Mouse (Mus musculus) limb, embryonic 10.5 days (tissue): Measurements from ENCODE around the gene Arhgap15. TPM values are rescaled to one million over a fixed set of nuclear protein-coding genes. Genes with fewer than 3 reads are reported as not detected.

Source experiments
- DNase-seq: peaks from one replicate; pipeline ENCODE4 v3.0.0-alpha.2; 2017; ENCODE audit warnings: low spot score
- H3K27ac ChIP-seq: fragments of 300-500 bp; sonication (generic); 2 replicates; pipeline ENCODE4 v1.5.1; 2016; ENCODE audit warnings: mild to moderate bottlenecking
- H3K27me3 ChIP-seq: fragments of 300-500 bp; sonication (generic); 2 replicates; pipeline ENCODE4 v1.6.1; 2016; ENCODE audit warnings: low read depth, mild to moderate bottlenecking; ENCODE audit not compliant: poor library complexity, severe bottlenecking
- H3K36me3 ChIP-seq: fragments of 300-500 bp; sonication (generic); 2 replicates; pipeline ENCODE4 v1.6.1; 2016; ENCODE audit warnings: mild to moderate bottlenecking, moderate library complexity
- H3K4me1 ChIP-seq: fragments of 300-500 bp; sonication (generic); 2 replicates; pipeline ENCODE4 v1.6.1; 2016
- H3K4me3 ChIP-seq: fragments of 300-500 bp; sonication (generic); 2 replicates; pipeline ENCODE4 v1.5.1; 2016; ENCODE audit warnings: mild to moderate bottlenecking, moderate library complexity
- H3K9me3 ChIP-seq: fragments of 300-500 bp; sonication (generic); replicated peaks from 2 replicates; pipeline ENCODE4 v1.6.1; 2016; ENCODE audit warnings: mild to moderate bottlenecking
- WGBS: fragments of 180-500 bp; shearing (Covaris S2); methylation state at CpG from one replicate; pipeline ENCODE4 v1.1.7; 2016; 5-methylcytosine and 5-hydroxymethylcytosine counted together
- polyA plus RNA-seq: library from polyadenylated mRNA; unstranded; fragments of >200 nt; fragmentation: Nextera tagmentation; extraction: Ambion mirVana; gene quantifications from 2 replicates; pipeline ENCODE4 v1.2.1, GENCODE M21; 2016

Arhgap15 gene
- polyA plus RNA-seq, 1 experiment from 2014 or later: 0.23 TPM

DNA sequence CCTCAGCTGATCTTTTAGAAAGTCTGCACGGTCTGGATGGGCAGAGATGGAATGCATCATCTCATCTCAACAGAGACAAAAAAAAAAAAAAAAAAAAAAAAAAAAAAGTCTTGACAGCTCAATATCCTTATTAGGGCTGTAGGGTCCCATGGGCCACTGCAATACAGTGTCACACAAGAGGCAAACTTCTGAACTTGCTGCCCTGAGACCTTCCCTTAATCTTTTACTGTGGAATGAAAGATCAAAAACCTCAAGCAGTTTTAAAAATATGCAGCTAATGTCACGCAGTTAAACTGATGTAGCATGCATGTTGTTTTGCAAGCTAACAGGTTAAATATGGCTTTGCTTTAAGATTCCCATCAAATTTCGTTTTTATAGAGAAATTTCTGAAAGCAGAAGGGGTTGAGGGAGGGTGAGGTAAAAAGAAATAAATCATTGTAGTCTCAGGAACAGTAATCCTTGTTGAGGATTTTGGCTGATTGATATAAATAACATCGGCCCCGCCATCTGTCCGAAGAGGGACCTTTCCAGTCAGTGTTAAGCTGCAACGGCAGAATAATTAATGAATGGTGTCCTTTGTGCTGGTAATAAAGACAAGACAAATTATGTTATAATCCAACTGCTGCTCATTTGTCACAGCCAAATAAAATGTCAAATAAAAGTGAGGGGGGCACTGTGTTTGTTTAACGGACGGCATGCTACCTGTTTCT, 555.8 kb downstream of the Arhgap15 start:
- H3K4me1 ChIP-seq: peaks cover 13% of the 10 kb centered on the region
- 46% methylated on average over 9 of the region's 9 CpGs for WGBS
- DNase-seq: no peak
- H3K36me3 ChIP-seq: no peaks in the 10 kb centered on the region
- no peak overlapping the region for H3K4me3 ChIP-seq
- no peaks in the 10 kb centered on the region for H3K27me3 ChIP-seq
- H3K27ac ChIP-seq: no peak overlapping the region
- no peaks in the 10 kb centered on the region for H3K9me3 ChIP-seq

DNA sequence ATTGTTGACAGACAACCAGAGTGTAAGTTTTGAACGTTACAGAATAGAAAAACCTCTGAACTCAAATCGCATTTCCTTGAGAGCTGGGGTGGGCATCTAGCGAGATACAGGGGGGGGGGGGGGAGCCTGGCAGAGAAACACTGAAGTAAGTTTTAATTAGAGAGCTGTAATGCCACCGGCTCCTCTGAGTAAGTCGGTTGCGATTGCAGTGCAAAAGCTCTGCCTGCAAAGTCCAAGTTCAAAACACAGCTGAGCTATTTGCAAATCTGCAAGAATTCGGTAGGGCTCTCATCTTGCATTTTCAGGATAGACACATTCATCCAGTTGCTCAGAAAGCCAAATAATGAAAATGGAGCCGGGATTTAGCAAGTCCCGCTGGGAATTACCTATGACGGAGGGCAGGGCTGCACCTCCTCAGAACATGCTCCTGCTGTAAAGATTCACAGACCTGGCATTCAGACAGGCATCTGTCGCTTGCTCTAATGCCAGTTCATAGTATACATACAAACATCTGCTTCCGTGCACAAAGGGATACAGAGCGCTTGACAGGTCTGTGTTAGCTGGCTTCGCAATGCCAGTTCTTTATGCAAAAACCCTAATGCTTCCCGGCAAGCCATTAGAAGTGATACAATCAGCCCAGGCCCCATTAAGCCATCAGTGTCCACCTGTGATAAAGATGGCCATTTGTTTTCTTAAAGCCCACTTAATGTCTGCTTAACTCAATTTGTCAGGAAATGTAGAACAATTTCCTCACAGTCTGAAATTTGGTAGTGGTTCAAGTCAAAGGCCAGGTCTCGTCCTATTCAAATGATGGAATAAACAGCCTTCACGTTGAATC, 556.6 kb downstream of the Arhgap15 start:
- Histone ChIP-seq H3K36me3 (no peaks in the 10 kb centered on the region), H3K27me3 (no peaks in the 10 kb centered on the region), H3K4me3 (no peak overlapping the region), H3K9me3 (no peaks in the 10 kb centered on the region), H3K4me1 (peaks cover 17% of the 10 kb centered on the region), H3K27ac (no peak overlapping the region)
- DNase-seq: no peak
- 59% methylated on average over 17 of the region's 17 CpGs for WGBS

DNA sequence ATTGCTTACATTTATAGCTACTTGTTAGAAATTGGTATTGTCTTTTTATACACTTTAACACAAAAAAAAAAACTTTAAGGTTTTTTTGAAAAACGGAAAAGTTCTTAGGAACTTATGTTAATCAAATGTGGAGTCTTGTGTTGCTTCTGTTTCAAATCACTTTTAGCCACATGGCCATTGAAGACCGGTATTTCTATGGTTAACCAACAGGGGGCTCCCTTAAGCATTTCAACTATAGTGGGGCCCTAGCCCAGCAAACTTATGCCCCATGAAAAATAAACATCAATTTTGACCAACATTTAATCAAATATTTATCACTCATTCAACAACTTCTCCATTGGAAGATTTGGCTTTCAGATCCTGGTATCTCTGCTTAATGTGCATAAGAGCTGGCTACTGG, 557.5 kb downstream of the Arhgap15 start:
- peaks cover 22% of the 10 kb centered on the region for H3K4me1 ChIP-seq
- 41% methylated on average over 2 of the region's 2 CpGs for WGBS
- no peak overlapping the region for H3K27ac ChIP-seq
- DNase-seq: no peak
- no peaks in the 10 kb centered on the region for H3K36me3 ChIP-seq
- H3K9me3 ChIP-seq: no peaks in the 10 kb centered on the region
- no peak overlapping the region for H3K4me3 ChIP-seq
- H3K27me3 ChIP-seq: no peaks in the 10 kb centered on the region

DNA sequence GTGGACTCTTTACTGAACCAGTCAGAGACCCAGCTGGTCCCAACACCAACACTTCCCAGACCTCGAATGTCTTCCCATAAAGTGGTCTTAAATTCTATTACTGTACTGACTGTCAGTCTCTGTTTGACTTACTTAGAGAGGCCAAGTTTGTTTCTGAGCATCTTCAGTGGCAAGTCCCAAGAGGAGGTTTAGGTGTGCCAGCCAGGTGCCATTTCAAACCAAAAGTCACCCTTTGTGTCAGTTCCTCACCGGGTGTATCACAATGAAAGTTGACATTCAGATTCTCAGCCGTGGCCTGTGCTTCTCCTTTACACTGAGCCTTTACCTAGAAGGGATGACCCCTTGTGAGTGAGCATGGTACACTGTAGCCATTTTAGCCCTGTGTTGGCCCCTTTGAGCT, 560.5 kb downstream of the Arhgap15 start:
- H3K9me3 ChIP-seq: no peaks in the 10 kb centered on the region
- H3K27me3 ChIP-seq: no peaks in the 10 kb centered on the region
- peaks cover 28% of the 10 kb centered on the region for H3K4me1 ChIP-seq
- no peak overlapping the region for H3K4me3 ChIP-seq
- no peaks in the 10 kb centered on the region for H3K36me3 ChIP-seq
- no peak overlapping the region for H3K27ac ChIP-seq
- WGBS: 91% methylated on average over 3 of the region's 3 CpGs
- no peak for DNase-seq

DNA sequence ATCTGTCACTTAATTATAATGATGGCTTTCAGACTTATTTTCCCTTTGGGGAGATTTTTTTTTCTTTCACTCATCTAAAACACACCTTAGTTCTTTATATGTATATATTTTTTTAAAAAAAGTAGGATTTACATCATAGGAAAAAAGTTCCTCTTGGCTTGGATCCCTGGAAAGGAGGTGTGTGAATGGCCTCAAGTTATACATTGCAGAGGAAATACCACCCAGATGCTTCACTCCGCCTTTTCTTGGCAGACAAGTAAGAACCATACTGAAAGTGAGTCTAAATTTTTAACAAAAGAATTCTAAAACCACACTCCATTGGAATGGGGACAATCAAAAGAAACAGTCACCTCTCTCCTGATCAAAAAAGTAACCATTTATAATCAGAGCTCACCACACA, 560.9 kb downstream of the Arhgap15 start:
- H3K36me3 ChIP-seq: no peaks in the 10 kb centered on the region
- H3K27me3 ChIP-seq: no peaks in the 10 kb centered on the region
- peaks cover 25% of the 10 kb centered on the region for H3K4me1 ChIP-seq
- H3K27ac ChIP-seq: no peak overlapping the region
- DNase-seq: no peak
- H3K4me3 ChIP-seq: no peak overlapping the region
- WGBS: 93% methylated on average over 1 of the region's 1 CpGs
- H3K9me3 ChIP-seq: no peaks in the 10 kb centered on the region

DNA sequence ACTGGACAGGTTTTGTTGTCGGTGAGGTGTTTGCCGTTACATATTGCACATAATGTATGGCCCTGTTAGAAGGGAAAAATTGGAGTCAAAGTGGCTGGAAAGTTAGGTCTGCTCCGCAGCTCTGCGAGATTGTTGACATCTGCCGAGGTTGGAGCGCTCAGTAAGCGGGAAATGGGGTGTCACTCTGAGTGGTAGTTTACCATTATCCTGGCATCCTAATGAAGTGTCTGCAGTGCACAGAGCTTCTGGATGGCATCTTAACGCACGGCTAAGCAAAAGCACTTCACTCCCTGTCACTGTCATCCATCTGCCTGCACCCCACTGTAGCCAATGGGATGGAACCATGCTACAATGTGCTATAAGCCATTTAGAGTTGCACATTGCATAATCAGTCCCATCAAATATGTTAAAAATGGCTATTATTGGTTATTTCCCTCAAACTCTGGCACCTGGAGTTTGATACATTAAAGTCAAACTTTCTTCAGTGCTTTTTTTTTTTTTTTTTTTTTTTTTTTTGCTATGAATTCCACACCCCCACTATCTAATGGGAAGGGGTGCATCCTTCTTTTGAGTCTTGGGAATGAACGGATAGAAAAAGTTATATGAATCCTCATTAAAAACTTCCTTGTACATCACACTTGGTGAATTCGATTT, 561.6 kb downstream of the Arhgap15 start:
- Histone ChIP-seq H3K4me1 (peaks cover 19% of the 10 kb centered on the region), H3K27me3 (no peaks in the 10 kb centered on the region), H3K9me3 (no peaks in the 10 kb centered on the region), H3K27ac (no peak overlapping the region), H3K4me3 (no peak overlapping the region), H3K36me3 (no peaks in the 10 kb centered on the region)
- DNase-seq: no peak
- WGBS: 75% methylated on average over 11 of the region's 11 CpGs

DNA sequence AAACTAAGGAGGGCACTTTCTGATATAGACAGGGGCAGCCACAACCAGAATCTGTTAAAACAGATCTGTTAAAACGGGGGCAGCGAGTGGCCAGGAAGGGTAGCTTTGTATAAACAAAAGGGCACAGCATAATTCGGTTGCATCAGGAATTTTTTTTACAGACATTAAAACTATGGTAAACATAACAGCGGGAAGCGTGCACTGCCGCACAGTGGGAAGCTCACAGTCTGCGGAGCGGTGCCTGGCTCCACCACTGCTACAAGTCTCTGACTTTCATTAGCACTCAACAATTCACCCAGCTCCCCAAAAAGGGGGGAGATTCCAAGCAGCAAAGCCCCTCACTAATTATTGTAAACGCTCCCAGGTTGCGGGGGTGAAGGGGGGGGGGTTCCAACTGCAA, 562.6 kb downstream of the Arhgap15 start:
- Histone ChIP-seq H3K9me3 (no peaks in the 10 kb centered on the region), H3K4me1 (peaks cover 16% of the 10 kb centered on the region), H3K36me3 (no peaks in the 10 kb centered on the region), H3K4me3 (peak overlapping the region; percentile 36), H3K27me3 (no peaks in the 10 kb centered on the region), H3K27ac (peak overlapping the region; percentile 58)
- DNase-seq: peak; percentile 46
- 10% methylated on average over 10 of the region's 10 CpGs for WGBS

DNA sequence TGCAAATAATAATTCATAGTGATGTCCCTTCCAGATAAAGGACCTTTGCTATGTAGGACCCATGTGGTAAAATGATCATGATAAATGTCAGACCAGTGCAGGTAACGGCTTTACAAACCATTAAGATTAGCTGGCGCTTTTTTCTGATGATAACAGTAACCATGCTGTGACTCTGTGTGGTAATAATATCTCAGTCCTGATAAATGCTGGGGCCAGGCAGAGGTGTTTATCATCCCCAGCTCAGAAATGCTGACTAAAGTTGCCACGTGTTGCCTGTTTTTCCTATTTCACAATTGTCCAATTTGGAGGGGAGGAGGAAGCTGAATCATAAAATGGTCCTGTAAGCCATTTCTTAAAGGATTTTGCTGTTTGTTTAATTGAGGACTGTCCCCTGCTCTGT, 564.9 kb downstream of the Arhgap15 start:
- 59% methylated on average over 3 of the region's 3 CpGs for WGBS
- H3K27me3 ChIP-seq: no peaks in the 10 kb centered on the region
- H3K27ac ChIP-seq: no peak overlapping the region
- no peak for DNase-seq
- peaks cover 16% of the 10 kb centered on the region for H3K4me1 ChIP-seq
- no peaks in the 10 kb centered on the region for H3K36me3 ChIP-seq
- H3K4me3 ChIP-seq: no peak overlapping the region
- no peaks in the 10 kb centered on the region for H3K9me3 ChIP-seq

DNA sequence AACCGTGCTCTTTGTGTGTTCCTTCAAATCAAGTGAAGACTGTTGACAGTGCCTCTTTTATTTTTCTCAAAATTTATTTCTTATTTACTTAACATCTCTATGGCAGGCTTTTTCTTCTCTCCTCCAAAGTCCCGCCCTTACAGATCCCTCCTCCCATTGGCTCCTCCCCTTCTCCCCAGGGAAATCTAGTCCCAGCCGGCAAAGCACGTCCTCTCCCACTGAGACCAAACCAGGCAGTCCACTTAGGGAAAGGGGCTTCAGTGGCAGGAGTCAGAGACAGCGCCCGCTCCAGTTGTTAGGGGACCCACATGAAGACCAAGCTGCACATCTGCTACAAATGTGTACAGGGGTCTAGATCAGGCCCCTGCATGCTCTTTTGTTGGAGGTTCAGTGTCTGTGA, 569.8 kb downstream of the Arhgap15 start:
- Histone ChIP-seq H3K27me3 (no peaks in the 10 kb centered on the region), H3K36me3 (no peaks in the 10 kb centered on the region), H3K4me1 (no peaks in the 10 kb centered on the region), H3K27ac (no peak overlapping the region), H3K4me3 (no peak overlapping the region), H3K9me3 (no peaks in the 10 kb centered on the region)
- 65% methylated on average over 6 of the region's 6 CpGs for WGBS
- DNase-seq: no peak

DNA sequence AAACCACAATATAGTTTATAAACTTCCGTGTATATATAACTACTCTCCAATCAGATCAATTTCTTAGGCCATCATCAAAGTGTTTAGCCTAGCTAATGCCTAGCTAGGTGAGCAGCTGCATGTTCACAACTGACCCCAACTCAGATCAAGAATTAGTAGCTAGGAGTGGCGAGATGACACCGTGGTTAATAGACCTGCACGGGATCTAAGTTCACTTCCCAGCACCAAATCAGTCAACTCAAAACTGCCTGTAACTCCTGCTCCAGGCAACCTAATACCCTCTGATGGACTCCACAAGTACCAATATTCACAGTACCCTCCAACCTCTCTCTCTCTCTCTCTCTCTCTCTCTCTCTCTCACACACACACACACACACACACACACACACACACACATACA, 570.9 kb downstream of the Arhgap15 start:
- H3K4me1 ChIP-seq: no peaks in the 10 kb centered on the region
- H3K27me3 ChIP-seq: no peaks in the 10 kb centered on the region
- 91% methylated on average over 4 of the region's 4 CpGs for WGBS
- H3K4me3 ChIP-seq: no peak overlapping the region
- no peaks in the 10 kb centered on the region for H3K9me3 ChIP-seq
- no peak overlapping the region for H3K27ac ChIP-seq
- DNase-seq: no peak
- no peaks in the 10 kb centered on the region for H3K36me3 ChIP-seq

DNA sequence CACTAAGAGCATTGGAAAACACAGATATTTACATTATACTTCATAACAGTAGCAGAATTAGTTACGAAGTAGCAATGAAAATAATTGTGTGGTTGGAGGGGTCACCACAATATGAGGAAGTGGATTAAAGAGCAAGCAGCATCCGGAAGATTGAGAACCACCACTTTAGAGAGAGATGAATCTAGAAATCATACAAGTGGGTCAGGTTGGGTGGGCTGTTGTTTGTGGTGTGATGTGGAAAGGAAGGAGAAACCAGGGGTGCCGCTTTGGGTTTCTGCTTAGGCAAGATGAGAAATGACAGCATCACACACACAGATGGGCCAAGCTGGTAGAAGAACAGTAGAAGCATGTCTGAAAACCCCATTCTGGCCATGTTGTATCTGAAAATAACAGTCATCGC, 575.2 kb downstream of the Arhgap15 start:
- Histone ChIP-seq H3K36me3 (no peaks in the 10 kb centered on the region), H3K27ac (no peak overlapping the region), H3K27me3 (no peaks in the 10 kb centered on the region), H3K4me3 (no peak overlapping the region), H3K4me1 (no peaks in the 10 kb centered on the region), H3K9me3 (no peaks in the 10 kb centered on the region)
- 93% methylated on average over 4 of the region's 4 CpGs for WGBS
- DNase-seq: no peak

DNA sequence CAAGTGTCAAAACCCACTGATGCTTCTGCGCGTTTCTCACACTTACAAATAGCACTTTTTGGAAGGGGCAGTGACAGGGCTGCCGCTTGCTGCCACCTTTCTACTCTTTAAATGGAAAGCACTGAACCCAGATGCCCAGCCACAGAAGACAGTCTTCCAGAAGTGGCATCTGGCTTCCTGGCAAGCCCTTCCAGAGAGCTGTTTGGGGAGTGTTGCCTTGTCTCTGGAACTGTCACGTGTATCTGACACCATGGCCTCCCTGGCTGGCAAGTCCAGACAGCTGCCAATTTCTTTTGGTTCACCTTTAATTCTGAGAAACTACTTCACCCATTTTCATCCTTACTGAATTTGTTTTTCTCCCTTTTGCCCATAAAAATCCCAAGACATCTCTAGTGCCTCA, 584.7 kb downstream of the Arhgap15 start:
- 80% methylated on average over 4 of the region's 4 CpGs for WGBS
- Histone ChIP-seq H3K36me3 (no peaks in the 10 kb centered on the region), H3K27ac (no peak overlapping the region), H3K4me1 (peaks cover 5% of the 10 kb centered on the region; the same call in 1 of the 2 replicates), H3K9me3 (no peaks in the 10 kb centered on the region), H3K27me3 (0 out of 2 replicates have a peak, but pooled peaks cover 5% of the 10 kb centered on the region), H3K4me3 (no peak overlapping the region)
- no peak for DNase-seq

DNA sequence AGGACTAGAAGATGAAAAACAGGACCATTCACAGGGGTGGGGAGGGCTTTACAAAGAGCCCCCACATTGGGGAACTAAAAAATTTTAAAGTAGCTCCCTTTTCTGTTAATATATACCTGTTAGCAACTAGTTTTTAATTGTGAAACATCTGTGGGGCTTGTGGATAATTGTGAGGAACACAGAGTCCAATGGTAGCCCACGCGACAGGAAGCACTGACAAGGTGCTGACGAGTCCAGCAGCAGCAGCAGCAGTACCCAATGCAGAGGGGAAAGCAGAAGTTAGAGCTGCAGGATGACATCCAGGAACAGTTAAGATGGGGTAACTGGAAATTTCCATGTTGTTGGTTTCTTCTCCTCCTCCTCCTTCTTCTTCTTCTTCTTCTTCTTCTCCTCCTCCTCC, 585.4 kb downstream of the Arhgap15 start:
- Histone ChIP-seq H3K4me3 (no peak overlapping the region), H3K4me1 (peaks cover 5% of the 10 kb centered on the region; the same call in 1 of the 2 replicates), H3K27ac (no peak overlapping the region), H3K9me3 (no peaks in the 10 kb centered on the region), H3K27me3 (0 out of 2 replicates have a peak, but pooled peaks cover 5% of the 10 kb centered on the region), H3K36me3 (no peaks in the 10 kb centered on the region)
- DNase-seq: no peak
- WGBS: 63% methylated on average over 3 of the region's 3 CpGs
